Mouse (Mus musculus) myocyte (in vitro differentiated cells): Measurements from ENCODE around the gene Sephs2. TPM values are rescaled to one million over a fixed set of nuclear protein-coding genes. Genes with fewer than 3 reads are reported as not detected.

Experiments used
- H3K27me3 ChIP-seq: one replicate; pipeline ENCODE4 v1.6.1; 2011; ENCODE audit not compliant: control insufficient read depth, insufficient read depth, insufficient read length
- H3K36me3 ChIP-seq: one replicate; pipeline ENCODE4 v1.6.1; 2011; ENCODE audit not compliant: control insufficient read depth, insufficient read depth
- H3K4me2 ChIP-seq: one replicate; pipeline ENCODE4 v1.6.1; 2011; ENCODE audit warnings: low read depth, control low read depth
- H3K4me3 ChIP-seq: one replicate; pipeline ENCODE4 v1.5.1; 2011; ENCODE audit warnings: mild to moderate bottlenecking, control low read depth, moderate library complexity
- H3K79me2 ChIP-seq: one replicate; pipeline ENCODE4 v1.6.1; 2011; ENCODE audit not compliant: control insufficient read depth, insufficient read depth
- H3ac ChIP-seq: one replicate; pipeline ENCODE4 v1.6.1; 2011; ENCODE audit not compliant: control insufficient read depth, insufficient read length
- CEBPB ChIP-seq: IDR thresholded peaks from 2 replicates; pipeline ENCODE4 v1.6.1; 2011; ENCODE audit warnings: mild to moderate bottlenecking, moderate library complexity; ENCODE audit not compliant: poor library complexity, insufficient read depth, severe bottlenecking
- E2F4 ChIP-seq: IDR thresholded peaks from one replicate; pipeline ENCODE4 v1.6.1; 2011; ENCODE audit warnings: mild to moderate bottlenecking, control low read depth, moderate library complexity; ENCODE audit not compliant: insufficient read depth
- MAX ChIP-seq: IDR thresholded peaks from one replicate; pipeline ENCODE4 v1.6.1; 2011; ENCODE audit warnings: low read depth, mild to moderate bottlenecking, control low read depth
- MYOD1 ChIP-seq, 3 experiments: IDR thresholded peaks; one replicate each; pipeline ENCODE4 v1.6.1; 2011; ENCODE audit warnings: control low read depth in 2 of 3, low read depth in 2 of 3, mild to moderate bottlenecking in 2 of 3, moderate library complexity in 1 of 3; ENCODE audit not compliant: insufficient read length in 2 of 3, control insufficient read depth in 1 of 3
- MYOG ChIP-seq, 3 experiments: IDR thresholded peaks; one replicate each; pipeline ENCODE4 v1.6.1; 2011; ENCODE audit warnings: control low read depth in 2 of 3, low read depth in 2 of 3, mild to moderate bottlenecking in 2 of 3; ENCODE audit not compliant: insufficient read length in 2 of 3, control insufficient read depth in 1 of 3, insufficient read depth in 1 of 3
- POLR2A ChIP-seq: IDR thresholded peaks from one replicate; pipeline ENCODE4 v1.6.1; 2011; ENCODE audit warnings: low read depth, mild to moderate bottlenecking, control low read depth, moderate library complexity; ENCODE audit not compliant: insufficient read length
- POLR2AphosphoS2 ChIP-seq: IDR thresholded peaks from one replicate; pipeline ENCODE4 v1.6.1; 2011; ENCODE audit warnings: low read depth, control low read depth; ENCODE audit not compliant: insufficient read length
- REST ChIP-seq: IDR thresholded peaks from one replicate; pipeline ENCODE4 v1.6.1; 2011; ENCODE audit warnings: mild to moderate bottlenecking, control low read depth, moderate library complexity; ENCODE audit not compliant: insufficient read depth, insufficient read length
- SRF ChIP-seq: IDR thresholded peaks from one replicate; pipeline ENCODE4 v1.6.1; 2011; ENCODE audit warnings: low read depth; ENCODE audit not compliant: control insufficient read depth, insufficient read length
- TCF12 ChIP-seq: IDR thresholded peaks from one replicate; pipeline ENCODE4 v1.6.1; 2011; ENCODE audit warnings: mild to moderate bottlenecking, control low read depth; ENCODE audit not compliant: poor library complexity, insufficient read depth, severe bottlenecking
- TCF3 ChIP-seq: IDR thresholded peaks from one replicate; pipeline ENCODE4 v1.6.1; 2011; ENCODE audit warnings: low read depth, control low read depth; ENCODE audit not compliant: insufficient read length
- USF1 ChIP-seq: IDR thresholded peaks from one replicate; pipeline ENCODE4 v1.6.1; 2011; ENCODE audit warnings: low read depth, mild to moderate bottlenecking, control low read depth, moderate library complexity
- polyA plus RNA-seq: library from polyadenylated mRNA; unstranded; fragments of >200 nt; fragmentation: generic; extraction: Trizol; gene quantifications from one replicate; pipeline ENCODE4 v1.2.1, GENCODE M21; 2012; ENCODE audit warnings: missing spikeins

The Sephs2 gene
- polyA plus RNA-seq, 1 experiment, result 17.2 TPM

DNA sequence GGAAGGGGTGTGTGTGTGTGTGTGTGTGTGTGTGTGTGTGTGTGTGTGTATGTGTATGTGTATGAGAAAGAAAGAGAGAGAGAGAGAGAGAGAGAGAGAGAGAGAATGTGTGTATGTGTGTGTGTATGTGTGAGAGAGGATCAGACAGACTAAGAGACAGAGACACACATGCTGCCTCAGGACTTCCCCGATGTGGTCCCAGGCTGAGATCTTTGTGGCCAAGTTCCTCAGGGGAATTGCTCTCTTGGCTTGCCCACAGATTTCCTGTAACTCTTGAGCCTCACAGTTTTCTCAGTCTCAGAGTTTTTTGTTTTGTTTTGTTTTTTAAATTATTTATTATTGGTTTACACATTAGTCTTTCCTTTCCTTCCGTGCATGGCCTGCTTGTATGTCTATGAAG lies 15.5 kb upstream of the Sephs2 start:
- no peak overlapping the region for H3K4me3 ChIP-seq
- no peaks in the 10 kb centered on the region for H3K79me2 ChIP-seq
- TF ChIP-seq TCF12 (no peak), MYOD1 (IDR thresholded peaks at IDR 0.05; ENCODE audit: control insufficient read depth in 1 of 3, insufficient read length in 2 of 3, low read depth in 2 of 3) (no peak), USF1 (no peak), MAX (no peak), SRF (no peak), POLR2AphosphoS2 (no peak), CEBPB (no peak), POLR2A (no peak), REST (no peak), E2F4 (no peak), TCF3 (no peak), MYOG (IDR thresholded peaks at IDR 0.05; ENCODE audit: control insufficient read depth in 1 of 3, insufficient read depth in 1 of 3, insufficient read length in 2 of 3, low read depth in 2 of 3) (no peak)
- H3K36me3 ChIP-seq, result no peaks in the 10 kb centered on the region
- no peak overlapping the region for H3ac ChIP-seq
- H3K27me3 ChIP-seq, result peaks cover 37% of the 10 kb centered on the region
- no peak overlapping the region for H3K4me2 ChIP-seq

DNA sequence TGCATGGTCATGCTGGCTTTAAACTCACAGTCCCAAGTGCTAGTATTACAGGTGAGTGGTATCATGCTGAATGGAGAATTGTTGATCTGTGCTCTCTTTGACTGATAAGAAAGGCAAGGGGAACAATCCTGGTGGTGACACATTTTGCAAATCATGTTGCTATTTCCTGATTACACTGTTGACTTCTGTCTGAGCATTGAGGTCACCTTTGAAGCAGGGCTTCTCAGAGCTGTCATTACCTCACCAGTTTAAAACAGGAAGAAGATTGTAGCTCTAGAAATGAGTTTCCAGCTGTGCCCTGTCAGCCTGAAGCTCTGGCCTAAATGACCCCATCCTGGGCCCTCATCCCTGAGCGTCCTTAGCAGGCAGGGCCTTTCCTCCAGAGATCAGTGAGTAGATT lies 14.1 kb upstream of the Sephs2 start:
- no peaks in the 10 kb centered on the region for H3K36me3 ChIP-seq
- TF ChIP-seq POLR2AphosphoS2 (no peak), CEBPB (no peak), TCF3 (no peak), TCF12 (no peak), POLR2A (no peak), E2F4 (no peak), REST (no peak), MYOD1 (IDR thresholded peaks at IDR 0.05; ENCODE audit: control insufficient read depth in 1 of 3, insufficient read length in 2 of 3, low read depth in 2 of 3) (no peak), SRF (no peak), MYOG (IDR thresholded peaks at IDR 0.05; ENCODE audit: control insufficient read depth in 1 of 3, insufficient read depth in 1 of 3, insufficient read length in 2 of 3, low read depth in 2 of 3) (no peak), USF1 (no peak), MAX (no peak)
- no peak overlapping the region for H3ac ChIP-seq
- no peaks in the 10 kb centered on the region for H3K79me2 ChIP-seq
- H3K4me3 ChIP-seq, result no peak overlapping the region
- no peak overlapping the region for H3K4me2 ChIP-seq
- peaks cover 38% of the 10 kb centered on the region for H3K27me3 ChIP-seq

DNA sequence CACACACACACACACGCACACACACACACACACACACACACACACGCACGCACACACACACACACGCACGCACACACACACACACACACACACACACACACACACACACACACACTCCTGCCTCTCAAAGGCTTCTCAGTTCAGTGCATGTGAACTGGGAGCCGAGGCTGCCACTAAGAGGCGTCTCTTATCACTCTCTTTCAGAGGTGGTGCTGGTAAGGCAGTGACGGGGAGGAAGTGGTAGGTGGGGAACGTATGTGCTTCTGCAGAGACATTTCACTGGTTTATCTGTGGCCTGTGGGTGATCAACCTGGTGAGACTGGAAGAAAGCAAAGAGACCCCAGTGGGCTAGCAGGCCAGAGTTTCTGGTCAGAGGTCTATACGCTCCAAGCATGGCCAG lies 11.3 kb upstream of the Sephs2 start:
- Histone ChIP-seq H3K4me3 (no peak overlapping the region), H3K36me3 (no peaks in the 10 kb centered on the region), H3ac (no peak overlapping the region), H3K4me2 (no peak overlapping the region), H3K79me2 (no peaks in the 10 kb centered on the region), H3K27me3 (peaks cover 20% of the 10 kb centered on the region)
- no peak for TF ChIP-seq E2F4
- TF ChIP-seq CEBPB, result no peak
- no peak for TF ChIP-seq REST
- no peak for TF ChIP-seq MYOG (IDR thresholded peaks at IDR 0.05; ENCODE audit: control insufficient read depth in 1 of 3, insufficient read depth in 1 of 3, insufficient read length in 2 of 3, low read depth in 2 of 3)
- TF ChIP-seq SRF, result no peak
- TF ChIP-seq POLR2AphosphoS2, result no peak
- no peak for TF ChIP-seq TCF3
- no peak for TF ChIP-seq MAX
- TF ChIP-seq MYOD1 (IDR thresholded peaks at IDR 0.05; ENCODE audit: control insufficient read depth in 1 of 3, insufficient read length in 2 of 3, low read depth in 2 of 3), result no peak
- TF ChIP-seq USF1, result no peak
- TF ChIP-seq TCF12, result no peak
- TF ChIP-seq POLR2A, result no peak

DNA sequence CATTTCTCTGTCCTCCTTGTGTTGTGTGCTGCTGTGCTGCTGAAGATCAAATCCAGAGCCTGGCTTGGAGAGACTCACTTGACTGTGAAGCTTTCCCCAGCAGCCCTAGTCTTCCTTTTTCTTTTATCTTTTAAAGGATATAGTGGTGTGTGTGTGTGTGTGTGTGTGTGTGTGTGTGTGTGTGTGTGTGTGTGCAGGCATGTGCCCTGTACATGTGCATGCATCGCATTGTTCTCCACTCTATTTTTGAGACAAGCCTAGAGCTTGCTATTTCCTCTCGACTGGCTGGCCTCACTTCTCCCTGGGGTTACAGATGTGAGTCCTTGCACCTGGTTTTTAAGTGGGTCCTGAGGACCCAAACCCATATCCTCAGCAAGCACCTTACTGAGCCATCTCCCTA lies 8.3 kb upstream of the Sephs2 start:
- peaks cover 17% of the 10 kb centered on the region for H3K27me3 ChIP-seq
- no peaks in the 10 kb centered on the region for H3K36me3 ChIP-seq
- H3K4me2 ChIP-seq, result no peak overlapping the region
- no peak overlapping the region for H3ac ChIP-seq
- H3K79me2 ChIP-seq, result no peaks in the 10 kb centered on the region
- no peak overlapping the region for H3K4me3 ChIP-seq
- TF ChIP-seq CEBPB (no peak), E2F4 (no peak), USF1 (no peak), MAX (no peak), MYOG (IDR thresholded peaks at IDR 0.05; ENCODE audit: control insufficient read depth in 1 of 3, insufficient read depth in 1 of 3, insufficient read length in 2 of 3, low read depth in 2 of 3) (no peak), TCF12 (no peak), POLR2AphosphoS2 (no peak), POLR2A (no peak), REST (no peak), TCF3 (no peak), MYOD1 (IDR thresholded peaks at IDR 0.05; ENCODE audit: control insufficient read depth in 1 of 3, insufficient read length in 2 of 3, low read depth in 2 of 3) (no peak), SRF (no peak)
